Mouse (Mus musculus) embryonic facial prominence, embryonic 14.5 days (tissue): ENCODE results near the gene Sema5a. TPM values are rescaled to one million over a fixed set of nuclear protein-coding genes. Genes with fewer than 3 reads are reported as not detected.
A peak's percentile ranks its signal among the peaks of the same experiment; 100 is the strongest.

ENCODE experiments used
- ATAC-seq: fragments of 200-750 bp; cut with Nextera tagmentation; 2 replicates; pipeline ENCODE4 v1.8.0; 2017; ENCODE audit warnings: low read depth, moderate number of reproducible peaks, moderate TSS enrichment
- DNase-seq: peaks from one replicate; pipeline ENCODE4 v3.0.0-alpha.2; 2015; ENCODE audit warnings: low spot score
- H3K27ac ChIP-seq: fragments of 300-500 bp; sonication (generic); replicated peaks from 2 replicates; pipeline ENCODE4 v1.5.1; 2014; ENCODE audit warnings: low read depth, mild to moderate bottlenecking, low read length, moderate library complexity
- H3K27me3 ChIP-seq: fragments of 300-500 bp; sonication (generic); replicated peaks from 2 replicates; pipeline ENCODE4 v1.6.1; 2014; ENCODE audit warnings: low read length; ENCODE audit not compliant: control insufficient read depth, insufficient read depth
- H3K36me3 ChIP-seq: fragments of 300-500 bp; sonication (generic); 2 replicates; pipeline ENCODE4 v1.6.1; 2014; ENCODE audit warnings: low read length, mixed read lengths; ENCODE audit not compliant: control insufficient read depth, insufficient read depth
- H3K4me1 ChIP-seq: fragments of 300-500 bp; sonication (generic); 2 replicates; pipeline ENCODE4 v1.6.1; 2014; ENCODE audit warnings: antibody characterized with exemption, low read length; ENCODE audit not compliant: control insufficient read depth, insufficient read depth
- H3K4me2 ChIP-seq: fragments of 300-500 bp; sonication (generic); 2 replicates; pipeline ENCODE4 v1.6.1; 2014; ENCODE audit warnings: low read depth, mild to moderate bottlenecking, low read length, moderate library complexity, mixed read lengths
- H3K4me3 ChIP-seq: fragments of 300-500 bp; sonication (generic); 2 replicates; pipeline ENCODE4 v1.5.1; 2014; ENCODE audit warnings: low read depth, mild to moderate bottlenecking, low read length
- H3K9ac ChIP-seq: fragments of 300-500 bp; sonication (generic); 2 replicates; pipeline ENCODE4 v1.6.1; 2014; ENCODE audit warnings: low read depth, mild to moderate bottlenecking, low read length, moderate library complexity, mixed read lengths
- H3K9me3 ChIP-seq: fragments of 300-500 bp; sonication (generic); 2 replicates; pipeline ENCODE4 v1.6.1; 2016; ENCODE audit warnings: low read length; ENCODE audit not compliant: control insufficient read depth
- WGBS: fragments of 180-500 bp; shearing (Covaris S2); extraction: QIAGEN DNeasy Blood & Tissue Kit; methylation state at CpG from one replicate; pipeline ENCODE4 v1.1.7; 2014; 5-methylcytosine and 5-hydroxymethylcytosine counted together
- polyA plus RNA-seq: library from polyadenylated mRNA; unstranded; fragments of >200 nt; fragmentation: Nextera tagmentation; extraction: Ambion mirVana; gene quantifications from 2 replicates; pipeline ENCODE4 v1.2.1, GENCODE M21; 2014

The Sema5a gene
- polyA plus RNA-seq, 1 experiment from 2014 or later = 26.7 TPM

DNA sequence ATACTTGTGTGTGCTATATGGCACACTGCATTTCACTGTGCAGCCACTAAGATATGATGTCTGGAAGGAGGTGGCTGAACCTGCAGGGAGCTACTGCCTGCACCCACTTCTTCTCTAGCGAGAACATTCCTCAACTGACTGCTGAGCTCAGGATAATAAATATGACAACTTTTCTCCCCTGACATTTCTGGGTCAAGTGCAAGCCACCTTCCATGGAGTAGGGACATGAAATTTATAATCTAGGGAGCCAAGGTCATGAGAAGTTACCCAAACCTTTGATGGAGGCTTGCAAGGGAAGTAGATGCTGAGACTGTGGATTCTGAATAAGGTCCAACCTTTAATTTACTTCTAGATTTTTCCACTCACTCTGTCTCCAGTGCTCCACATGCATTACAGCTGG lies 298.1 kb downstream of the Sema5a start:
- WGBS = 78% methylated on average over 1 of the region's 1 CpGs
- DNase-seq (no peak), ATAC-seq (no peak)
- H3K36me3 ChIP-seq = no peaks in the 10 kb centered on the region
- no peaks in the 10 kb centered on the region for H3K9me3 ChIP-seq
- no peak overlapping the region for H3K4me2 ChIP-seq
- no peaks in the 10 kb centered on the region for H3K4me1 ChIP-seq
- H3K9ac ChIP-seq = no peak overlapping the region
- no peak overlapping the region for H3K4me3 ChIP-seq
- no peak overlapping the region for H3K27ac ChIP-seq
- H3K27me3 ChIP-seq = no peaks in the 10 kb centered on the region

DNA sequence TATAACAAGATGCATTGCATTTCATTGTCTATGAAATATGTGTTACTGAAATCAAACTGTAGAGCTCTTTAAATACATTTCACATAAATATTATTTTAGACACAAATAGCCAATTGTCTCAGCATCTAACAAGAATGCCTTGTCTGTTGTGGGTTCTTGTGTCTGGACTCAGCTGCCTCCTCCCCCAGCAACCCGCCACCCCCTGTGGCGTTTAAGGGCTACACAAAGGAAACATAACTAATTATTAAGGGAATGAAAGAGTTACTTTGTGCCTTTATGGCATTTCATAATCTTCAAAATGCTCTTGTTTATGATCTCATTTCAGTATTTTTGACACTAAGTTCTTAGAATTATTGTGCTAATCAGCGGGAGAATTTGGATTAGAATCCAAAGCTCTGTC lies 298.6 kb downstream of the Sema5a start:
- H3K36me3 ChIP-seq = no peaks in the 10 kb centered on the region
- H3K4me3 ChIP-seq = no peak overlapping the region
- no peaks in the 10 kb centered on the region for H3K4me1 ChIP-seq
- ATAC-seq (no peak), DNase-seq (no peak)
- no peaks in the 10 kb centered on the region for H3K27me3 ChIP-seq
- WGBS = 89% methylated on average over 3 of the region's 3 CpGs
- H3K9me3 ChIP-seq = no peaks in the 10 kb centered on the region
- no peak overlapping the region for H3K27ac ChIP-seq
- H3K4me2 ChIP-seq = no peak overlapping the region
- no peak overlapping the region for H3K9ac ChIP-seq

DNA sequence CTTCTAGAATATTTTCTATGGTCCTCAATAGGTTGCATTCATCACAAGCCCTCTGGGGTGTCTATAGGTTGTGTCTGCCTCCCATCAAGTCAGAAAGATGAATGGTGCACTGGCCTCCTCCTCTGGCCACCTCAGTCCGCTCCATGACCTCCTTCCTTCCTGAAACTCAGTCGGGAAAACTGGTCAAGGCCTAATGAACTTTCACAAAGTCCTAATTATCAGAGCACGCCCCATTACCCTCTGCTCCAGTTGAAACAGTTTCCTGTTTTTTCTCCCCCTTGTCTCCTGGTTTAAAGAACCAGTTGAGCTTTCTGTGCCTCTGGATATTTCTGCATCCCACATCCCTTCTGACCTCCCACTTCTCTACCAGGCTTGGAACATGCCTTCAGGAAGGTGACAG lies 300.8 kb downstream of the Sema5a start:
- Histone ChIP-seq H3K27ac (no peak overlapping the region), H3K36me3 (no peaks in the 10 kb centered on the region), H3K4me1 (no peaks in the 10 kb centered on the region), H3K9me3 (no peaks in the 10 kb centered on the region), H3K4me3 (no peak overlapping the region), H3K4me2 (no peak overlapping the region), H3K9ac (no peak overlapping the region), H3K27me3 (no peaks in the 10 kb centered on the region)
- DNase-seq (no peak), ATAC-seq (no peak)
- WGBS = 61% methylated on average over 3 of the region's 3 CpGs

GRCm38 (mm10) chr15:32546746-32547145 lies 302.1 kb downstream of the Sema5a start:
- Histone ChIP-seq H3K27ac (no peak overlapping the region), H3K9me3 (no peaks in the 10 kb centered on the region), H3K4me1 (no peaks in the 10 kb centered on the region), H3K36me3 (peaks cover 6% of the 10 kb centered on the region; the same call in 1 of the 2 replicates), H3K9ac (no peak overlapping the region), H3K27me3 (no peaks in the 10 kb centered on the region), H3K4me2 (no peak overlapping the region), H3K4me3 (no peak overlapping the region)
- no peak for DNase-seq
- ATAC-seq = no peak
- 90% methylated on average over 7 of the region's 7 CpGs for WGBS

- ATAC-seq (no peak), DNase-seq (no peak)
- Histone ChIP-seq H3K4me1 (no peaks in the 10 kb centered on the region; the same call in 1 of the 2 replicates), H3K4me3 (no peak overlapping the region), H3K9me3 (no peaks in the 10 kb centered on the region), H3K4me2 (no peak overlapping the region), H3K36me3 (no peaks in the 10 kb centered on the region), H3K27ac (no peak overlapping the region), H3K27me3 (no peaks in the 10 kb centered on the region), H3K9ac (no peak overlapping the region)
- whole genome bisulfite sequencing = 90% methylated on average over 2 of the region's 2 CpGs
Measured at GRCm38 (mm10) chr15:32558925-32559324, 314.3 kb downstream of the Sema5a start.

DNA sequence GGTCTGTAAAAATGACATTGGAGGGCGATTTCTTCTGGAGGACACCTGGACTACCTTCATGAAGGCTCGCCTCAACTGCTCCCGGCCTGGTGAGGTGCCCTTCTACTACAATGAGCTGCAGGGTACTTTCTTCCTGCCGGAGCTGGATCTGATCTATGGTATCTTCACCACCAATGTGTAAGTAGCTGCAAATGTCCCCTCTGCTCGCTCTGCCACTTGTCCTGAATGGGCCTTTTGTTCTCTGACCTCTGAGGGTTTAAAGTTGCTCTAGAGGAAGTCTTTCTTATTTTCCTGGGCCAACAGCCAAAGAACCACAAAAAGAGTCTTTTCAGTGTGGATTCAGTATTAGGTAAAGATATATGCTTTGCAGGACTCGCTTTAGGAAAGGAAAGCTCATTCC lies 318.0 kb downstream of the Sema5a start:
- no peak overlapping the region; the same call in 1 of the 2 replicates for H3K27ac ChIP-seq
- DNase-seq (peak; percentile 70), ATAC-seq (no peak)
- H3K4me2 ChIP-seq = no peak overlapping the region
- H3K36me3 ChIP-seq = no peaks in the 10 kb centered on the region
- 51% methylated on average over 6 of the region's 6 CpGs for WGBS
- no peaks in the 10 kb centered on the region; the same call in 1 of the 2 replicates for H3K4me1 ChIP-seq
- no peak overlapping the region for H3K4me3 ChIP-seq
- H3K9ac ChIP-seq = no peak overlapping the region
- H3K27me3 ChIP-seq = no peaks in the 10 kb centered on the region
- no peaks in the 10 kb centered on the region for H3K9me3 ChIP-seq

DNA sequence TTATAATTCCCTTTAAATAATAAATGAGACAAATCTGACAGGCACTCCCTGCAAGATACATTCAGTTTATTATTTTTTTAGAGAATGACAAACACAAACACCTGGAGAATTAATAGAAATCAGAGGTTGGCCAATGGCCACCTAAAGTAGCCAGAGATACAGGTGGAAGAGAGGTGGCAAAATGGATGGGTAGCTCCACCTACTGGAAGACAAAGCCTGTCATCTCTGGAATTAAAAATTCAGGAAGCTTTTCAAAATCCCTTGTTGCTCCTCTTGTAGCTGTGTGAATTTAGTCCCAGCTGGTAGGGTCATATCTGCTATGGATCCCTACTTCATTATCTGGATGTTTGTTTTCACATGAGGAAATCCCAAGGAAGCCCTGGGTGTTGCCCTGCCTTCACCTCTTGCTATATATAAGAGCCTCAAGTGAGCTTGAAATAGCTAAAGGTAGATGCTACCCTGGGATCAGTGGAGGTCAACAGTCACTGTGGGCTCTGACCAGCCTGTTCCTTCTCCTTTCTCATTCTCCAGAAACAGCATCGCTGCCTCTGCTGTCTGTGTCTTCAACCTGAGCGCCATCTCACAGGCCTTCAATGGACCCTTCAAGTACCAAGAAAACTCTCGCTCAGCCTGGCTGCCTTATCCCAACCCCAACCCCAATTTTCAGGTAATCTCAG lies 323.7 kb downstream of the Sema5a start:
- H3K4me2 ChIP-seq = no peak overlapping the region
- H3K27ac ChIP-seq = no peak overlapping the region
- peak; percentile 24 for DNase-seq
- H3K9ac ChIP-seq = no peak overlapping the region
- H3K27me3 ChIP-seq = no peaks in the 10 kb centered on the region
- H3K36me3 ChIP-seq = no peaks in the 10 kb centered on the region
- H3K4me3 ChIP-seq = no peak overlapping the region
- ATAC-seq = no peak; the same call in 1 of the 2 replicates
- WGBS = 97% methylated on average over 3 of the region's 3 CpGs
- H3K9me3 ChIP-seq = no peaks in the 10 kb centered on the region
- H3K4me1 ChIP-seq = no peaks in the 10 kb centered on the region

GRCm38 (mm10) chr15:32568858-32569387 lies 324.3 kb downstream of the Sema5a start:
- Histone ChIP-seq H3K4me3 (no peak overlapping the region), H3K27me3 (no peaks in the 10 kb centered on the region), H3K9me3 (no peaks in the 10 kb centered on the region), H3K9ac (no peak overlapping the region), H3K27ac (no peak overlapping the region), H3K4me1 (no peaks in the 10 kb centered on the region), H3K4me2 (no peak overlapping the region), H3K36me3 (no peaks in the 10 kb centered on the region)
- WGBS = 77% methylated on average over 6 of the region's 6 CpGs
- peak; percentile 70; the same call in 1 of the 2 replicates for ATAC-seq
- DNase-seq = peak; percentile 33

DNA sequence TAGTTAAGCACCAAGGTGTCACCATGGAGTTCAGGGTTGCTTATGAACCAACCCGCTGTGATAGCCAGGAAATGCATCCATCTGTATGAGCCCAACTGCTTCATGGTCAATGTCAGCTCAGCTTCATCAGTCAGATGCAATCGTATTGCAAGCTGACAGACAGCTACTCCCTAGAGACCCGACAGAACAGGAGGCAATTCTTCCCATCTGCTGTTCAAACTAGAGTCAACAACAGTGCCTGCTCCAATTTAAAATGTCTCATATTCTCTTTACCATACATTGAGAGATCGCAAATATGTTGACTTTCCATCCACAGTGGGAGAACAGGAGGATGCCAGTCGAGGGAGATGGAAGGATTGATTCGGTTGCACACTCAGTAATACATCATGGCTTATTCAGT lies 329.7 kb downstream of the Sema5a start:
- Histone ChIP-seq H3K9me3 (no peaks in the 10 kb centered on the region), H3K4me2 (no peak overlapping the region), H3K36me3 (0 out of 2 replicates have a peak, but pooled peaks cover 8% of the 10 kb centered on the region), H3K9ac (no peak overlapping the region), H3K4me1 (no peaks in the 10 kb centered on the region; the same call in 1 of the 2 replicates), H3K27ac (no peak overlapping the region), H3K27me3 (no peaks in the 10 kb centered on the region), H3K4me3 (no peak overlapping the region)
- no peak; the same call in 1 of the 2 replicates for ATAC-seq
- WGBS = 61% methylated on average over 6 of the region's 6 CpGs
- DNase-seq = no peak
